Mouse (Mus musculus) heart, adult 2 months (tissue): ENCODE measurements at regions not wholly inside any gene's neighbourhood (a gene's known extent, or its start where the extent isn't known, plus 50 kb on each side); places are given as distances from the start of the nearest gene placed in this dataset.

Source experiments
- DNase-seq, 2 experiments: peaks; one replicate each; pipeline ENCODE4 v3.0.0; 2021
- H3K27ac ChIP-seq: fragments of 200-600 bp; 2 replicates; pipeline ENCODE4 v1.8.1; 2022
- H3K27me3 ChIP-seq: fragments of 200-500 bp; 2 replicates; pipeline ENCODE4 v1.6.1; 2012; ENCODE audit warnings: mild to moderate bottlenecking, low read length, inconsistent platforms, mixed read lengths; ENCODE audit not compliant: control insufficient read depth, insufficient read depth
- H3K36me3 ChIP-seq: fragments of 200-500 bp; 2 replicates; pipeline ENCODE4 v1.6.1; 2012; ENCODE audit warnings: low read length, inconsistent platforms; ENCODE audit not compliant: control insufficient read depth, insufficient read depth
- H3K4me1 ChIP-seq: fragments of 200-500 bp; 2 replicates; pipeline ENCODE4 v1.6.1; 2011; ENCODE audit warnings: low read length; ENCODE audit not compliant: control insufficient read depth, insufficient read depth
- H3K4me3 ChIP-seq: fragments of 200-600 bp; 2 replicates; pipeline ENCODE4 v1.8.1; 2022
- H3K79me2 ChIP-seq: fragments of 200-500 bp; replicated peaks from 2 replicates; pipeline ENCODE4 v1.6.1; 2012; ENCODE audit warnings: mild to moderate bottlenecking, inconsistent platforms, low read length, moderate library complexity, mixed read lengths; ENCODE audit not compliant: control insufficient read depth, insufficient read depth
- H3K9ac ChIP-seq: fragments of 200-500 bp; 2 replicates; pipeline ENCODE4 v1.6.1; 2012; ENCODE audit warnings: low read depth, mild to moderate bottlenecking, control low read depth, inconsistent platforms, low read length, mixed read lengths
- CTCF ChIP-seq: fragments of 200-600 bp; IDR thresholded peaks from 2 replicates; pipeline ENCODE4 v1.8.1; 2022; ENCODE audit warnings: antibody characterized with exemption, mild to moderate bottlenecking, moderate library complexity
- EP300 ChIP-seq: fragments of 200-500 bp; IDR thresholded peaks from 2 replicates; pipeline ENCODE4 v1.6.1; 2011; ENCODE audit warnings: low read depth, low read length, control low read depth; ENCODE audit not compliant: insufficient read depth
- POLR2A ChIP-seq: fragments of 200-500 bp; IDR thresholded peaks from 2 replicates; pipeline ENCODE4 v1.6.1; 2011; ENCODE audit warnings: mild to moderate bottlenecking, low read depth, low read length, control low read depth; ENCODE audit not compliant: insufficient read depth
- WGBS: fragments of 180-500 bp; shearing (Covaris S2); methylation state at CpG from one replicate; pipeline ENCODE4 v1.1.7; 2018; 5-methylcytosine and 5-hydroxymethylcytosine counted together
- intact Hi-C: fragments of 180-260 bp; cut with DNase I; formaldehyde crosslinking; loops from one replicate; pipeline ENCODE4 v1.15.1; 2025

- WGBS = 84% methylated on average over 3 of the region's 3 CpGs
- H3K36me3 ChIP-seq = no peaks in the 10 kb centered on the region
- intact Hi-C loops = no loop called here
- no peak overlapping the region for H3K9ac ChIP-seq
- TF ChIP-seq EP300 = no peak
- TF ChIP-seq CTCF = no peak
- TF ChIP-seq POLR2A = no peak
- no peak for DNase-seq
- no peak overlapping the region for H3K27ac ChIP-seq
- no peak overlapping the region for H3K4me3 ChIP-seq
- H3K4me1 ChIP-seq = no peaks in the 10 kb centered on the region
- H3K27me3 ChIP-seq = no peaks in the 10 kb centered on the region
- no peaks in the 10 kb centered on the region for H3K79me2 ChIP-seq
Observed at GRCm38 (mm10) chr9:115604450-115604849, 294.2 kb upstream of the Stt3b start.

DNA sequence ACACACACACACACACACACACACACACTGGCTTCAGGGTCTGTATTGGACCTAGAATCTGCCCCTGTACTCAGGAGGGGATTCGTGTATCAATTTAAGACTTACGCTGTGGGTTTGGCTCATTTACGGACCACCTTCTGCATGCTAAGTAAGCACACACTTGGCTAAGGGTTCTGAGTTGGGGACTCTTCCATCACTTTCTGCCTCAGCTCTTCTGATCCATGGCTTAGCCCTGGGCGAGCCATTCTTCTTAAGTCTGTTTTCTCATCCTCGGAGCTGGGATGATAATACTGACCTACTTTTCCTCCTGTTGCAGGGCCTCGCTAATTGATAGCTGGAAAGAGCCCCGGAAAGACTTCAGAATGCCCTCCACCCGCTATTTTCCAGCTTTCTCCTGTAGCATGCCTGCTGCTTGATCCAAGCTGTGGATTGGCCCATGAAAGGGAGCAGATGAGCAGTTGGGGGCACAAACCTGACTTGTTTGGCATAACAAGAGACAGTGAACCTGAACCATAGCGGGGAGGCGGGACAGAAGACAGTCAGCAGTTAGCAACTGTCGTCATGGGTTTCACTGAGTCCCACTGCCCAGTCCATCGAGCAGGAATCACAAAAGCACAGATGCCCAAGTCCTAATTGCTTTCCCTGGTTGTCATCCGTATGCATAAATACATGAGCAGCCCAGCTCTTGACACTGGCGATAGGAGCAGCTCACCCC is 294.9 kb upstream of the Stt3b start:
- H3K4me1 ChIP-seq = no peaks in the 10 kb centered on the region
- no peaks in the 10 kb centered on the region for H3K36me3 ChIP-seq
- H3K9ac ChIP-seq = no peak overlapping the region
- no peak overlapping the region for H3K4me3 ChIP-seq
- TF ChIP-seq EP300 = no peak
- no peak for TF ChIP-seq POLR2A
- TF ChIP-seq CTCF = no peak
- DNase-seq = no peak
- H3K27ac ChIP-seq = no peak overlapping the region
- H3K79me2 ChIP-seq = no peaks in the 10 kb centered on the region
- no peaks in the 10 kb centered on the region for H3K27me3 ChIP-seq
- WGBS = 75% methylated on average over 14 of the region's 14 CpGs
- intact Hi-C loops = no loop called here

- TF ChIP-seq POLR2A (no peak), EP300 (no peak), CTCF (no peak)
- H3K79me2 ChIP-seq = no peaks in the 10 kb centered on the region
- H3K27me3 ChIP-seq = no peaks in the 10 kb centered on the region
- intact Hi-C loops = no loop called here
- no peak for DNase-seq
- no peak overlapping the region for H3K9ac ChIP-seq
- no peaks in the 10 kb centered on the region for H3K36me3 ChIP-seq
- H3K4me3 ChIP-seq = no peak overlapping the region
- no peak overlapping the region for H3K27ac ChIP-seq
- 61% methylated on average over 2 of the region's 2 CpGs for WGBS
- no peaks in the 10 kb centered on the region for H3K4me1 ChIP-seq
Observed at GRCm38 (mm10) chr9:115607961-115608360, 297.7 kb upstream of the Stt3b start.

DNA sequence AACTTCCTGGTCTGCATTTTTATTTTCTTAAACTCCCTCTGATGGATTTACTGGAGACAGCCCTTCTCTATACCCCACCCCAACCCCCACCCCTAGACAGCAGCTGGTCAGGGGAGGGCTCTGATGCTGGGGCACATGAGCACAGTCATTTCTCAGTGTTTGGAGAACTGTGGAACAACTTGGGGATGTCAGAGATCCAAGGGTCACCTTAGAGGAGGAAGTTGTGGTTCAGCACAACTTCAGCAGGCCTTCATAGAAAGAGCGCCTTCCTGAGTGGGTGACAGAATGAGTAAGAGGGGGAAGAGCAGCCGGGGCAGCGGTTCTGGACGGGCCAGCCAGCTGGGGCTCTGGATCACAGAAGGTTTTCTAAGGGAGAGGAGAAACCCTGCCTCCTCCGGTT is 298.2 kb upstream of the Stt3b start:
- DNase-seq = no peak
- Histone ChIP-seq H3K9ac (no peak overlapping the region), H3K27me3 (no peaks in the 10 kb centered on the region), H3K4me1 (no peaks in the 10 kb centered on the region), H3K36me3 (no peaks in the 10 kb centered on the region), H3K79me2 (no peaks in the 10 kb centered on the region), H3K27ac (no peak overlapping the region), H3K4me3 (no peak overlapping the region)
- WGBS = 81% methylated on average over 5 of the region's 5 CpGs
- intact Hi-C loops = no loop called here
- TF ChIP-seq EP300 (no peak), CTCF (no peak), POLR2A (no peak)

- whole genome bisulfite sequencing = 57% methylated on average over 5 of the region's 5 CpGs
- H3K79me2 ChIP-seq = no peaks in the 10 kb centered on the region
- intact Hi-C loops = no loop called here
- H3K9ac ChIP-seq = no peak overlapping the region
- H3K27ac ChIP-seq = no peak overlapping the region
- H3K4me3 ChIP-seq = no peak overlapping the region
- no peaks in the 10 kb centered on the region for H3K27me3 ChIP-seq
- TF ChIP-seq EP300 (no peak), CTCF (no peak), POLR2A (no peak)
- no peak for DNase-seq
- no peaks in the 10 kb centered on the region for H3K4me1 ChIP-seq
- H3K36me3 ChIP-seq = no peaks in the 10 kb centered on the region
Observed at GRCm38 (mm10) chr9:115609904-115610303, 299.4 kb upstream of the Gadl1 start.

GRCm38 (mm10) chr9:115611713-115612112 is 297.5 kb upstream of the Gadl1 start:
- WGBS = 88% methylated on average over 5 of the region's 5 CpGs
- Histone ChIP-seq H3K27me3 (no peaks in the 10 kb centered on the region), H3K9ac (no peak overlapping the region), H3K4me3 (no peak overlapping the region), H3K79me2 (no peaks in the 10 kb centered on the region), H3K36me3 (no peaks in the 10 kb centered on the region), H3K4me1 (no peaks in the 10 kb centered on the region), H3K27ac (no peak overlapping the region)
- TF ChIP-seq POLR2A (no peak), CTCF (no peak), EP300 (no peak)
- no peak for DNase-seq
- intact Hi-C loops = no loop called here
